Mouse (Mus musculus) brain, embryonic 14.5 days (tissue): Measurements from ENCODE around the gene Akap10. TPM values are rescaled to one million over a fixed set of nuclear protein-coding genes. Genes with fewer than 3 reads are reported as not detected.
A peak's percentile ranks its signal among the peaks of the same experiment; 100 is the strongest.
"Not testable (repeated sequence)": the region's sequence is repeated elsewhere in the genome, so short reads cannot be mapped to it uniquely, and the experiment has no call there.

ENCODE experiments used
- DNase-seq: peaks from one replicate; pipeline ENCODE4 v3.0.0-alpha.2; 2011; ENCODE audit warnings: low read depth
- CTCF ChIP-seq: fragments of 200-500 bp; IDR thresholded peaks from 2 replicates; pipeline ENCODE4 v1.5.1; 2012; ENCODE audit warnings: inconsistent platforms, mild to moderate bottlenecking, moderate library complexity, borderline replicate concordance; ENCODE audit not compliant: insufficient read depth, insufficient read length; ENCODE audit errors: extremely low read depth
- POLR2A ChIP-seq: fragments of 200-500 bp; IDR thresholded peaks from 2 replicates; pipeline ENCODE4 v1.6.1; 2012; ENCODE audit warnings: mild to moderate bottlenecking, inconsistent platforms, borderline replicate concordance; ENCODE audit not compliant: poor library complexity, insufficient read depth, insufficient read length, severe bottlenecking; ENCODE audit errors: extremely low read depth
- polyA plus RNA-seq: library from polyadenylated mRNA; depleted of rRNA; stranded (reverse); fragments of >200 nt; gene quantifications from 2 replicates; pipeline ENCODE4 v1.2.3, GENCODE M21; 2012; rRNA removed

Gene Akap10
- 15.8 and 17.1 TPM in 2 replicates for polyA plus RNA-seq

DNA sequence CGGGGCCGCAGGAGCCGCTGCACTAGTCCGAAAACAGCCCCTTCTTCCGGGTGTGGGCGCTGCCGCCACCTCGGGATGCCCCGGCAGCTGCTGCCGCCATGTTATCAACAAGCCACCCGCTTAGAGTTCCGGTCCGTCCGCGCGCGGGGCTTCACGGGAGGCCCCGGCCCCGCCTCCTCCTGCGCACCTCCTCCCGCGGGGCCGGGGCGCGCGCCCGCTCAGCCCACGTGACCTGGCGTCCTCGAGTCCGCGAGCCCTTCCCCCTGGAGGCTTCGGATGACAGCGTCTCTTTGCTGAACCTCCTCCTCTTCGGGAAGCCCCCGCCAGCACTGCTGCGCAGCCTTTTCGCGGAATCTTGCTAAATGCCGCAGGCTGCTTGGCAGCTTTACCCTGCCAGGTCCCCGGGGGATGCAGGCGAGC, at the start of gene Akap10:
Gene Akap10 (minus strand): TSS at position 155 of the 420 bp plus-strand sequence.
- TF ChIP-seq CTCF (no peak), POLR2A (peak; percentile 15; the same call in 1 of the 2 replicates)
- peak; percentile 99 for DNase-seq

DNA sequence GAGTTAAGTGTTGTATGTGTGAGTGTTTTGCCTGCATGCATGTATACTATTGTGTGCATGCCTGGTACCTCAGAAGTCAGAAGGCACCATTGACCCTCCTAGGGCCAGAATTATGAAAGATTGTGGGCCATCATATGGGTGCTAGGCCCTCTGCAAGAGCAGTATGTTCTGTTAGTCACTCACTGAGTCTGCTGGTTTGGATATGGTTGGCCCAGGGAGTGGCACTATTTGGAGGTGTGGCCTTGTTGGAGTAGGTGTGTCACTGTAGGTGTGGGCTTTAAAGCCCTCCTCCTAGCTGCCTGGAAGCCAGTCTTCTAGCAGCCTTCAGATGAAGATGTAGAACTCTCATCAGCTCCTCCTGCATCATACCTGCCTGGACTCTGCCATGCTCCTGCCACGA, 45.7 kb upstream of the Akap10 start:
- TF ChIP-seq POLR2A (no peak), CTCF (no peak)
- DNase-seq, result no peak

- no peak for DNase-seq
- no peak for TF ChIP-seq CTCF
Observed at GRCm38 (mm10) chr11:61974106-61974707, 44.2 kb upstream of the Akap10 start.

- DNase-seq, result no peak
- no peak for TF ChIP-seq CTCF
- TF ChIP-seq POLR2A, result no peak
Observed at GRCm38 (mm10) chr11:61971441-61972221, 41.6 kb upstream of the Akap10 start.

GRCm38 (mm10) chr11:61970901-61971300, 40.8 kb upstream of the Akap10 start:
- DNase-seq, result peak; percentile 13

GRCm38 (mm10) chr11:61968875-61969274, 38.8 kb upstream of the Akap10 start:
- no peak for DNase-seq
- no peak for TF ChIP-seq CTCF
- no peak for TF ChIP-seq POLR2A

More at GRCm38 (mm10) chr11:61970901-61971300, 40.8 kb upstream of the Akap10 start:
- TF ChIP-seq POLR2A (no peak), CTCF (no peak)

DNA sequence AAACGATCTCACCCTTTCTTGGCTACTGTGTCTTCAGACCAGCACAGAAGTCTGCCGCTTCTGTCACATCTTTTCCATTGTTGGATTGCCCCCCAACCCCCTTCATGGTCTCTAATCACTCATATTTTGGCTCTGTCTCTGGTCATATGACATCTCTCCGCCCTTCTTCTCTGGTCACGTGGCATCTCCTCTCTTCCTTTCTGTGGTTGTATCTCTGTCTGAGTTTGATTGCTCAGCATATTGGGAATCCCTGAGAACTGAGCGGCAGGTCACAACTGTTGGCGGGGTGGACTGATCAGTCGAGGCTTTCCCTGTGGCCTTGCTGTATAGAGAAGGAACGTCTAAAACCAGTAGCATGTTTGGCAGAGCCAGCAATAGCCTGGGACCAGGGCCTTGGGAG, 37.0 kb upstream of the Akap10 start:
- no peak for DNase-seq
- no peak for TF ChIP-seq CTCF
- no peak for TF ChIP-seq POLR2A

DNA sequence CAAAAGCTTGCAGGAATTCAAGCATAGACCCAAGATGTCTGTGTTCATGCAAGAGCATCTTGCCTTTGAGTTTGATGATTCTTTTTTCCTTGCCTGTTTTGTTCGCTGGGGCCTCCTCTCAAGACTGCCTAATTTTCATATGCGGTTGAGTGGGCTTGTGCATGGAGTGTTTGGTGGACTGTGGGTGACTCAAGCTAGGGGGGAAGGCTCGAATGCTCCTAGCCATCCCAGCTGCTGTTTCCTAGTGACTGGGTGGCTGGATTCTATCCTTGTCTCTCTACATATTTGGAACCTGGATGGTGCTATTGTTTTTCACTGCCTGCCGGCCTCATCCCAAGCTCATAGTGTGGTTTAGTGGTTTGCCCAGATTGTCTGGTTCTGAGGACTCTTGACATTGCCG, 34.6 kb upstream of the Akap10 start:
- no peak for DNase-seq
- TF ChIP-seq POLR2A (no peak), CTCF (no peak)

DNA sequence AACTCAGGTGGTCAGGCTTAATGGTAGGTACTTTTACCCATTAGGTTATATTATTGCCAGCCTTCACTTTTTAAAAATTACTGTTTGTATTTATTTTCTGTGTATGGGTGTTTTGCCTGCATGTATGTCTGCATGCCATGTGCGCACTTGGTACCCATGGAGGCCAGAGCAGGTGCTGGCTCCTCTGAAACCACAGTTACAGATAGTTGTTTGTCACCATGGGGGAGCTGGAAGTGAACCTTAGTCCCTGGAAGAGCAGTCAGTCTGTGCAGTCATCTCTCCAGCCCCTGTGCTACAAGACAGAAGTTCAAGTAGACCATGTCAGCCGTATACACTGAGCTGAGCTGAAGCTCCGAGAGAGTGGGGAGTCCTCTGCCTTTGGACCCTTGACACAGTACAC, 33.1 kb upstream of the Akap10 start:
- DNase-seq, result no peak
- no peak for TF ChIP-seq CTCF
- TF ChIP-seq POLR2A, result no peak

DNA sequence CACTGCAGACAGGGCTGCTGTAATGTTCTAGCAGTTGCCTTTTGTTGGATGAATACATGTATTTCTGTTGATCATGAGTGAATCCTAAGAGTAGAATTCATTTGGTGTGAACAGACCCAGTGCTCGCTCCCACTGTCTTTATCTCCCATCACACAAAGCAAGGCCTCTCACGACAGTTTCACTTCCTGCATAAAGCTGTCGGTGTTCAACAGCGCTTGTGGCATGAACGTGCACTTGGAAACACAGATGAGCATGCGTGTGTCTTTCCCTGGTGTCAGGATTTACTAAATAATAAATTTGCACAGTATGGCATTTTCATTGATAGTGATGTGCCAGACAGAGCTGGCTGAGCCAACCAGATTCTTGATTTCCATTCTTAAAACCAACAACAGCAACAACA, 32.6 kb upstream of the Akap10 start:
- TF ChIP-seq POLR2A (no peak), CTCF (no peak)
- no peak for DNase-seq

GRCm38 (mm10) chr11:61960096-61960495, 30.0 kb upstream of the Akap10 start:
- no peak for DNase-seq
- TF ChIP-seq CTCF (no peak), POLR2A (no peak)

GRCm38 (mm10) chr11:61958706-61959105, 28.7 kb upstream of the Akap10 start:
- not testable (repeated sequence) for DNase-seq
